Mouse (Mus musculus) liver, postnatal 0 days (tissue): Measurements from ENCODE around the gene Sytl1.

Experiments
- CTCF ChIP-seq: sonication (generic); IDR thresholded peaks from 2 replicates; pipeline ENCODE4 v1.5.1; 2016; ENCODE audit warnings: antibody characterized with exemption, low read depth
- EP300 ChIP-seq: IDR thresholded peaks from 2 replicates; pipeline ENCODE4 v1.6.1; 2016; ENCODE audit warnings: antibody characterized with exemption, low read depth, mild to moderate bottlenecking

DNA sequence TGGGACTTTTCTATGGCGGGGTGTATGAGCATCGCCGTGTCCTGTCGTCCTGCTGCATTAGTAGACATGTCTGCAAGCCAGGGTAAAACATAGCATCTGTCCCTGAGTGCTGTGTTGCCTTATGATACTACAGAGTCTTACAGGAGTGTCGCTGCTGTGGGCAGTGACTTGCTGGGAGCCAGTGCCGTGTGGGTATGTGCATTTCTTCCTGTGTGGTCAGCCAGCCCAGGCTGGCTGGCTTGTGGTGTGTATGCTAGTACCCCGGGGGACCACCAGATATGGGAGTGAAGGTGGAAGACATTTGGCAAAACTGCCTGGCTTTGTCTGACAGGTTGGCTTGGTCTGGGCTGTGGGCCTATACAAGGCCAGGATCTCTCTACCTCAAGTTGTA, 543 bp downstream of the Sytl1 start:
- TF ChIP-seq CTCF: no peak
- no peak for TF ChIP-seq EP300
